Mouse (Mus musculus): ENCODE measurements around the gene Icam4.

DNA sequence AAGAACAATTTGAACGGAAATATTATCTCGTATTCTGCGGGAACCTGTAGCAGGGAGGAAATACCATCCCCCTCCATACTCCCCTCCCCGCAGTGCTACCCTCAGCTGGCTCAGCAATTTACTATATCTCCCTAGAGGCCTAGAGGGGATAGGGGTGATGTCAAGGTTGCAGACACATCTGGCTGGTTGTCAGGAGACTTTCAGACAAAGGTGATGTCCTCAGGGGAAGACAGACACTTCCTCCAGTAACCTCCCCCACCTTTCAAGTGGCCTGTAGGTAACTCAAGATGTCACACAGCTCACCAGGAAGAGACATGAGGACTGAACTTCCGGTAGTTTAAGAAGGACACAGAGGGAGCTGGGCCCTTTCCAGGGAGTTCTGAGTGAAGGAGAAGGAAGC, 46.0 kb upstream of the Icam4 start:
- TF ChIP-seq GATA1 (IDR thresholded peaks at IDR 0.05; ENCODE audit: low read length), result no peak
- TF ChIP-seq TAL1 (IDR thresholded peaks at IDR 0.05; ENCODE audit: low read length), result no peak
